Mouse (Mus musculus) layer of hippocampus, adult 8-10 months (tissue): Measurements from ENCODE around the gene Amn1. TPM values are rescaled to one million over a fixed set of nuclear protein-coding genes. Genes with fewer than 3 reads are reported as not detected.
"Not testable (repeated sequence)": the region's sequence is repeated elsewhere in the genome, so short reads cannot be mapped to it uniquely, and the experiment has no call there.

Source experiments
- DNase-seq, 2 experiments: peaks; one replicate each; pipeline ENCODE4 v3.0.0; 2022; ENCODE audit warnings: low spot score in 2 of 2
- total RNA-seq, 4 experiments: library from RNA; stranded (reverse); gene quantifications; 2 replicates each; pipeline ENCODE4 v1.2.4; 2022

Gene Amn1
- 10 to 100 TPM; 27.3 to 39.2 (median 32.6) TPM for total RNA-seq

GRCm38 (mm10) chr6:149188041-149188924 is at the start of gene Amn1:
TSS of gene Amn1 (minus strand) at chr6:149188712.
- peak; percentile 95 to 96 for DNase-seq

GRCm38 (mm10) chr6:149236807-149237206 is 48.3 kb upstream of the Amn1 start:
- DNase-seq: no peak

GRCm38 (mm10) chr6:149233918-149234317 is 45.4 kb upstream of the Amn1 start:
- no peak for DNase-seq

- DNase-seq: no peak
Observed at GRCm38 (mm10) chr6:149224751-149225150, 36.2 kb upstream of the Amn1 start.

- no peak for DNase-seq
Observed at GRCm38 (mm10) chr6:149221296-149221695, 32.8 kb upstream of the Amn1 start.

- no peak for DNase-seq
Observed at GRCm38 (mm10) chr6:149198572-149198971, 10.1 kb upstream of the Amn1 start.

GRCm38 (mm10) chr6:149197116-149197515 is 8.6 kb upstream of the Amn1 start:
- no peak for DNase-seq

GRCm38 (mm10) chr6:149193276-149193905 is 4.9 kb upstream of the Amn1 start:
- no peak for DNase-seq

GRCm38 (mm10) chr6:149191951-149192350 is 3.4 kb upstream of the Amn1 start:
- not testable (repeated sequence) for DNase-seq

- DNase-seq: no peak
Observed at GRCm38 (mm10) chr6:149189340-149189922, 919 bp upstream of the Amn1 start.

- DNase-seq: no peak
Observed at GRCm38 (mm10) chr6:149188925-149189257, 379 bp upstream of the Amn1 start.

- no peak for DNase-seq
Observed at GRCm38 (mm10) chr6:149187371-149187770, 1.1 kb downstream of the Amn1 start.

- no peak for DNase-seq
Observed at GRCm38 (mm10) chr6:149184007-149184406, 4.5 kb downstream of the Amn1 start.

- DNase-seq: no peak
Observed at GRCm38 (mm10) chr6:149179064-149179463, 9.4 kb downstream of the Amn1 start.

- DNase-seq: no peak
Observed at GRCm38 (mm10) chr6:149174932-149175570, 13.5 kb downstream of the Amn1 start.

GRCm38 (mm10) chr6:149173831-149174625 is 14.5 kb downstream of the Amn1 start:
- no peak for DNase-seq

GRCm38 (mm10) chr6:149169965-149170364 is 18.5 kb downstream of the Amn1 start:
- DNase-seq: not testable (repeated sequence)

- no peak for DNase-seq
Observed at GRCm38 (mm10) chr6:149168436-149168835, 20.1 kb downstream of the Amn1 start.

GRCm38 (mm10) chr6:149167672-149168071 is 20.8 kb downstream of the Amn1 start:
- DNase-seq: no peak

GRCm38 (mm10) chr6:149167038-149167437 is 21.5 kb downstream of the Amn1 start:
- not testable (repeated sequence) for DNase-seq
